Mouse (Mus musculus) MN1 (cell line): Measurements from ENCODE around the gene Gdf7.

Experiments used
- DNase-seq: peaks from one replicate; pipeline ENCODE4 v3.0.0-alpha.2; 2016; ENCODE audit warnings: low spot score

Gdf7 gene

DNA sequence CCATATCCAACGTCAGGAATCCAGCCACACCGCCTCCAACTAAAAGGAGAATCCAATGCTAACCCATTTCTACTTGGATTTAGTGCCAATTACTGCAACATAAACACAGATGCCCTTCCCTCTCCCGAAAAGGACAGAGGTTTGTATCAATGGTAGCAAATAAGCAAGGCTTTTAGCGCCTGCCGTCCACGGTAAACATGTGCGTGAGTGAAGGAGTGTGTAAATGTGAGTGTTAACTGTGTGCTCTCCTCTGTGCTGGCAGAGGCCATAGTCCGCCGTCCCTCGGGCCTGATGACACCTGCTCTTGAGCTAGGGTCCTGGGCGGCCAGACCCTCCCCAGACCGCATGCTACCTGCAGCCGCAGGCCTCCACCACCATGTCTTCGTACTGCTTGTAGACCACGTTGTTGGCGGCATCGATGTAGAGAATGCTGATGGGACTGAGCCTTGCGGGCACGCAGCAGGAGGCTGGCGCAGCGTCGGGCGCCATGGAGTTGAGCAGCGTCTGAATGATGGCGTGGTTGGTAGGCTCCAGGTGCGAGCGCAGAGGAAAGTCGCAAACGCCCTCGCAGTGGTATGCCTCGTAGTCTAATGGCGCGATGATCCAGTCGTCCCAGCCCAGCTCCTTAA is 4.1 kb downstream of the Gdf7 start:
- DNase-seq, result no peak

DNA sequence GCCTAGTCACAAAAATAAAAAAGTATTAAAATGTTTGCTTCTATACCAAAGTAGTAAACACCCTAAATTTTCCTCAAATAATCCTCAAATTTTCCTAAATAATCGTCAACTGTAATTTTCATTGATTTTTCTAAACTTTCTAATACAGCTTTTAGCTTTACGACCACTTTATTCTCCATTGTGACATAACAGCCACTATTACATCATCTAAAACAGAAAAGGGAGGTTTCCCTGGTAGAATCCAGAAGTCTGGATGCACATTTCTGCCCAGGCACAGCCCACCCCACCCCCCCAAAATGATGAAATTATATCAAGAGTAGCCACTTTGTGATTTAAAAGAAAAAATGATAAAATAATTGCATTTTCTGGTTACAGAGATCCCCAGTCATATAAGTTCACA is 5.6 kb downstream of the Gdf7 start:
- DNase-seq, result no peak

DNA sequence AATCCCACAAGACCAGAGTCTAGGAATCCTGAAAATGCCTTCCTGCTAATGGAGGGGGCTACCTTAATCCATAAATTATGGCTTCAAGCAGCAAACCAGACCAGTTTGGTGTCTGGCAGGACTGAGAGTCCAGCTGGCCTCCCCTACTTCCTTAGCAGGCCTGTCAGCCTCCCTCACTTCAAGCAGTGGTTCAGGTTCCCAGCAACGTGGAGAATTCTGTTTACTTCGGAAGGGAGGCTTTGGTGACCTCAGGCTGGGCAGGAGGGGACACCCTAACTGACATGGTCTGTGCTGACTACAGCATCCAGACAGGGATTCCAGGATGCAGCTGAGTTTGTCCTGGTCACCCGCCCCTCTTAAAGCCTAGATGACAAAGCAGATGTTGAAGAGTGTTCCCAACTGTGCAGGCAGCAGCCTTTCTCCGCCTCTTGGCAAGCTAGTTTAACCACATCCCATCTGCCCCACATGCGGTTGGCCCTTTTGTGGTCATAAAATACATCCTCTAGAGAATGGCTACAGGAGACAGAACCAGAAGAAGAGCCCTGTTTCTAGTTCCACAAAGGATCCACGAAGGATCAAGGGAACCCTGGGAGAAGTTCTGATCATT is 6.3 kb downstream of the Gdf7 start:
- no peak for DNase-seq

DNA sequence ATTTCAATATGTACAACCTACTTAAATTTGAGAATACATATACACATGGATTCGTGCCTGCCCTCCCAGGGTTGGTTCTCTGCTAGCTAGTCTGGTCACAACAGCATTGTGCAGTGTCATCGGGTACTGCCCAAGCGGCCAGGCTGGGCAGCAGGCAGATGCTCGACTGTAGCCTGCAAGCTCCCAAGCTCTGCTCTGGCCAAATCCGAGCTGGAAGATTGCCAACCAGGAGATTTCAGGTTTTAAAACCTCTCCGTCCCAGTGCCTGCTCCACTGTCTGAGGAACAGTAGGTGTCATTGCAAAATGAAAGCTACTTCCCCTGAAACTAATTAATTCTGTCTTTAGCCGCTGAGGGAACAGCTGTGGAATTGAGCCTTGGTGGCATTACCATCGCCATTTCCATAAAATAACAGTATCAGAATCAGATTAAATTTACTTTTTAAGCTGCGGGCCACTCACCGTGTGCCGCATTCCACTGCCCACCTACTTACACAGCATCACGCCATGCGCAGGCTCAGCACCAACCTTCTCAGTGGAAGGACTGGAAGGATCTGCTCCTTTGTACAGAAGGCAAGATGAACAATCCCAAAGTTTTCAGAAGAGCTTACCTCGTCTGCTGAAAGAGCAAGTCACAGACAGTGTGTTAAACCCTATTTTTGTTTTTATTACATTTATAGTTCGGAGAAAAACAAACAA is 10.4 kb downstream of the Gdf7 start:
- peak; percentile 74 for DNase-seq

DNA sequence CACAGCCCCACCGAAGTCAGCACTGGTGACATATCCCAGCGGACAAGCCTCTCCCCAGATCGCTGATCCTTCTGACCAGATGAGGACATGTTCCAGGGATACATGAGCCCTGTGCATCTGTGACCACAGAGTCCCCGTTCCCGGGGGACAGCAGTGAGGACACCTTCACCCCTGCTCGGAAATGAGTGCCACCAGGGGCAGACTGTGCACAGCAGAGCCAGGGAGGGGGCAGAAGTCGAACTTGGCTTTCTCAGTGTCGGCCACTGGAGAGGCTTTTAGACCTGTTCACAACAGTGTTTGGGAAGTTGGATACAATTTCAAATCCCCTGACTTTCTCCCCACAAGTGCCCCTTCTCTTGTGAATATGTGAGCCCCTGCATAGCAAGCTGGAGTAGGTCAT is 12.3 kb downstream of the Gdf7 start:
- DNase-seq, result no peak

DNA sequence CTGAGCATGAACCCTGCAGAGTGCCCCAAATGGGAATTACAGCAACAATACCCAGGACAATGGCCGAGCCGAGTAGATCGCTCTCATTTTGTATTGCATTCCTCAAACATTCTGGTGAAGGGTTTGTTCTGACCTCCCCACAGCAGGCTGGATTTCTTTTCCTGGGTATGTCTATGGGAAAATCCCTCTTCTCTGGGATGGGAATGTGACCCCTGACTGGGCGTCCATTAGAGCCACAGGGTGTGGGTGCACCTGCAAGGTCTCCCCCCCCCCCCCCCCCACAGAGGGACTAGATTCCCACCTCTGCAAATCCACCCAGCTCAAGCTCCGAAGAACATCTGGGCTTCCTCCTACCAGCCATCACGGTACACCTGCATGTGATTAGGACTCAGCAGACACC is 12.7 kb downstream of the Gdf7 start:
- DNase-seq, result no peak

DNA sequence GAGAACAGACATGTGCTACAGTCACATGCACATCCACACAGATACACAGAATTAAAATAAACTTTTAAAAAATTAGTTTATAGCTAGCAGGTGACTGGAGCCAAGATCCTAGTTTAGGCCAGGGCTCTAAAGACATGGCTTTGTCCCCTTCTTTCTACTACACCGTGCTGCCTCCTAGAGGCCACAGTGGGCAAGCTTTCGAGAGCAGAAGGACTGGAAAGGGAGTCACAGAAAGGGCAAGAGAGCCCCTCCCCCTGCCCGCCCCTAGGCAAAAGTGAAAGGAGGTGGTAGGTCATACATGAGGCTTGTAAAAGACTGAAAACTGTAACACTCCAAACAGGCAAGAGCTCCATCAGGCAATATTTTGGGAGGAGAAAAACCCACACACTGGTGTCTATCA is 13.8 kb downstream of the Gdf7 start:
- no peak for DNase-seq

DNA sequence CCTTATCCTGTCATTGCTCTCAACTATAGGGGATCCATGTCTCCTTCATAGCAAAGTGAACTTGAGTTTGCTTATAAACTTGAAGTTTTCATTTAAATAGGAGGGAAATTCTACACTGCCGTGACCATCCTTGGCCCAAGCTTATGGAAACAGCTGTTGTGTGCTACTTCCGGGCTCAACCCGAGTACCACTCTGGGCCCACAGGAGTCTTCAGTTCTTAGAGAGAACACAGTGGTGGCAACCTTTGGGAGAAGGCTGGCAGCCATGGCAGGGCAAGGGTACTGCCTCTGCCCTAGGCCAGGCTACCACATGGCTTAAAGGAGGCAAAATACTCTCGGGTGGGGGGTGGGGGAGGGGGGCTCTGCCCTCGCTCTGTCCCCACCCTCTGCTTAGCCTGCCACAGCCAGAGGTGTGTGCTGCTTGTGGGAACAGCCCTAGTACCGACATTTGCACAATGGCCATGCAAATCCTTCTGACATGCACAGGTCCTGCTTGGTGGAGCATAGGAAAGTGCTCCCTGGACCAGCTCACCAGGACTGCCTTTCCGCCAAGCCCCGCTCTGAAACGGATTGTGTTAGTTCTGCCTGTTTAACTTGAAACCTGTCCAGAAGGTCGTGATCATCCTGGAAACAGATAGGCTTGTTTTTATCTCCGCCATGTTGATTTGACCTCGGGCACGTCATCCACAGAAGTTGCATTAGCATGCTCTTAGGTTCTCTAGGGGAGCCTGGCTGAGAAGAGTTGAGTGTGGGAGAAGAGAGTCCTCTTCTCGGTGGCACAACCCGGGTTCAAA is 20.3 kb downstream of the Gdf7 start:
- no peak for DNase-seq

DNA sequence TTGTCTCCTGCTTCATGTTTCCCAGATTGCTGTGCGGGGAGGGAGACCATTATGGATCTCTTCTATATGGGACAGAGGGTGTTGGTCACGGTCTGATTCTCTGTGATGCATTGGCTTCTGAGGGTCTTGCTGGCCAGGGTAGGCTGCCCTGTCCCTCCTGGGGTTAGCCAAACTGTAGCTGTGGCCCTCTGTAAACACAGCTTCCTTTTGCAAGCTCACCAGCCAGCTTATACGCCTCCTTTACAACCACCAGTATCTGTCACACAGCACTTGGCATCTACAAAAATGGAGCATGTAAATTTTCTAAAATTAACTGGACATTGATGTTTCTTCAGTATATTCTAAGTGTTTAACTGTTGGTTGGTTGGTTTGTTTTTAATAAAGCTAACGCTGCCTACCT is 26.3 kb downstream of the Gdf7 start:
- no peak for DNase-seq

DNA sequence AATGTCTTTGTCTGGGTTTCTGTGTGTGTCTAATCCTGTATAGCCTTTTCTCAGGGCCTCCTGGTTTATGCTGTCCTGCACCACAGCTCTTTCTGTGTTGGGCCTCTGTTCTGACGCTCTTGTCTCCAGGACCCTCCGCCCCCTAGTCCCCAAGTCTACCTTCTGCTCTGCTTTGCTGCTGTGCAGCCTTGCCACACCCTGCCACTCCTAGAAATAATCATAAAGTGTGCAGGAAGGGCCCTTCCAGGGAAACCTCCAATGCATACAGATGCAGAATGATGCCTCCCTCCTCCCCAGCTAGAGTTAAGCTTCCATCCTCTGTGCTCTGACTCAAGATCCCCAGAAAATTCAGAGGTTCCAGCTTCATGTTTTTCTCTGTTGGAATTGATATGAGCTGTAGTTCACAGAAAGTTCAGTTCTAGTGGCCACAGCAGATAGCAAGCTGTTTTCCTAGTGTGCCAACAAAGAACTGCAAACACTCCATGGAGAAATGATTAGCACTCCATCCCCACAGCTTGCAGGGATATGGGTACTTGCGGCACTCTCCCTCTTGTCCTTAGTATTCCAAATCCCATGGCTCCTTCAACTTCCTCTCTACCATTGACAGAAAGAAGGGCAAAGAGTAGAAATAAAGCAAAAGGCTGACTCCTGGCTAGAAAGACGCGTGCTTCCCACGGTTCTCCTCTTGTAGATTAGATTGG is 28.1 kb downstream of the Gdf7 start:
- DNase-seq, result no peak

DNA sequence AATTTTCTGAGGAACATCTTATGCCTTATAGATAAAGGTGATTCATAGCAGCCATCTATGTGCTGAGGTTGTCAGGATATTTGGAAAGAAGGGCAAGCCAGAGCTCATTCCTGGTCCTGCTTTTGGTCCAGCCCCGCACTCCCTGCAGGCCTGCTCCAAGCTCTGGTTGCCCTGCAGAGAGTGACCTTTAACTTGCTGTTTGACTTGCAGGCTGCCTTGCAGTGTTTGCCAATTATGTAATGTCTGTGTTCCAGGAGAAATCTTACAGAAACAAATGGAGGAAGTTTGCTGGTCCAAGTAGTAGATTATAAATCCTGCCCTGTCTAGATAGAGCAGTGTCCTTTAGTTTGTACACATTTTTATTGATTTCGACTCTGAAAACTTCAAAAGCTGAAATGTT is 30.3 kb downstream of the Gdf7 start:
- DNase-seq, result no peak

DNA sequence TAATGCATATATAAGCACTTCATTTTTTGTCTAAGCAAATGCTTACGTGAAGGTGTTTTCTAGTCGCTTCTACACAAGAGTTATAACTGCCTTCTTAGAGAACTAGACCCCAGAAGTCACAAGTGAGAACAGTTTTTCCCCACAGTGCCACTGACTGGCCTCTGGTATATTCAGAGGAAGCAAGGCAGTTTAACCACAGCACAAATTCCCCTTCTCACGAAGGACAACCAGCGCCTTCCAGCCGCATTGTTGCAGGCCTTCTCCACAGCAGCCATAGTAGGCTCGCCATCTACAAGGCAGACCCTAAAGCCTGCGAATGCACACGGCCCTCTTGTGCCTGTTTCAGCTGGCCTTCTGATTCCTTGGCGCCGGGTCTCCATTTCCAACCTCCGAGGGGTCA is 32.1 kb downstream of the Gdf7 start:
- DNase-seq, result no peak

DNA sequence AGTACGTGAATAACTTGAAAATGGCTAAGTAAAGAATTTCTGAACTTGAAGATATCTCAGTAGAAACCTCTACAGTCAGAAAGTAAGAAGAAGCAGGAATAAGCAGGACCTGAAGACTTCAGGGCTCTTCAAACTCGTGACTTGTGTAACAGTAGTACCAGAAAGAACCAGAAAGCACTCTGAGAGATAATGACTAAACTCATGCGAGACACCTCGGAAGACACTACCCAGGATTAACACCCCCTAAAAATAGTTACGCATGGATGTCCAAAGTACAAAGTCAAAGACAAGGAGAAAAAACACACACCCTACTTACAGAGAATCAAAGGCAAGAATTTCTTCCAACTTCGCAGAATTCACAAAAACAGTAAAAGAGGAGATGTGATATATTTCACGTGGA is 35.4 kb downstream of the Gdf7 start:
- DNase-seq, result no peak

DNA sequence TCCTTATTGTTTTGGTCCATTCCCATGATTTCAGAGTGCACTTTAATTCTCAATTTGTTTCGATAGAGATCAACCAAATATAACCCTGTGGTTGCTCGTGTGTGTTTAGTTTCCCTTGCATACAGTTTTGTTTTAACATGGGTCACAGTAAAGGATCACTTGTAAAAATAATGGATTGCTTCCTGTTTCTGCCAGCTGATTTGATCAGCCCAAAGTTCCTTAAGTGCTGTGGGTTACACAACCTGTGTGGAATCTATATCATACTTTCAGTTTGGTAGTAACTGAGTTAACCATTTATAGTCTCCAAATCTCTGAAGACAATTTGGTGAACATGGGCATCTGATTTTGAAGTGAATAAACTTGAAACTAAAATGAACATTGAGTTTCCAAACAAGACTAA is 41.5 kb downstream of the Gdf7 start:
- DNase-seq, result no peak
